Mouse (Mus musculus) liver, postnatal 0 days (tissue): ENCODE data around the gene Dcaf10. TPM values are rescaled to one million over a fixed set of nuclear protein-coding genes. Genes with fewer than 3 reads are reported as not detected.
"Not testable (repeated sequence)": the region's sequence is repeated elsewhere in the genome, so short reads cannot be mapped to it uniquely, and the experiment has no call there.

ENCODE experiments used
- ATAC-seq: fragments of 200-750 bp; cut with Nextera tagmentation; 2 replicates; pipeline ENCODE4 v1.8.0; 2017; ENCODE audit warnings: mild to moderate bottlenecking, moderate library complexity
- DNase-seq: peaks from one replicate; pipeline ENCODE4 v3.0.0-alpha.2; 2016
- H3K27ac ChIP-seq: fragments of 300-500 bp; sonication (generic); 2 replicates; pipeline ENCODE4 v1.5.1; 2014; ENCODE audit warnings: antibody characterized with exemption, moderate library complexity, mild to moderate bottlenecking, low read depth
- H3K27me3 ChIP-seq: fragments of 300-500 bp; sonication (generic); 2 replicates; pipeline ENCODE4 v1.6.1; 2014; ENCODE audit warnings: low read length, control low read depth, mixed read lengths; ENCODE audit not compliant: insufficient read depth
- H3K36me3 ChIP-seq: fragments of 300-500 bp; sonication (generic); replicated peaks from 2 replicates; pipeline ENCODE4 v1.6.1; 2014; ENCODE audit warnings: mild to moderate bottlenecking, control low read depth, low read length, moderate library complexity, mixed read lengths; ENCODE audit not compliant: insufficient read depth
- H3K4me1 ChIP-seq: fragments of 300-500 bp; sonication (generic); 2 replicates; pipeline ENCODE4 v1.6.1; 2014; ENCODE audit warnings: antibody characterized with exemption, mild to moderate bottlenecking, control low read depth; ENCODE audit not compliant: insufficient read depth
- H3K4me2 ChIP-seq: fragments of 300-500 bp; sonication (generic); 2 replicates; pipeline ENCODE4 v1.6.1; 2014; ENCODE audit warnings: low read depth, mild to moderate bottlenecking, low read length, moderate library complexity, mixed read lengths
- H3K4me3 ChIP-seq: fragments of 300-500 bp; sonication (generic); 2 replicates; pipeline ENCODE4 v1.5.1; 2014; ENCODE audit warnings: low read depth, low read length
- H3K9ac ChIP-seq: fragments of 300-500 bp; sonication (generic); replicated peaks from 2 replicates; pipeline ENCODE4 v1.6.1; 2014; ENCODE audit warnings: mild to moderate bottlenecking, moderate library complexity
- H3K9me3 ChIP-seq: fragments of 300-500 bp; sonication (generic); 2 replicates; pipeline ENCODE4 v1.6.1; 2016; ENCODE audit warnings: mild to moderate bottlenecking, control low read depth, low read length, mixed read lengths
- CTCF ChIP-seq: sonication (generic); IDR thresholded peaks from 2 replicates; pipeline ENCODE4 v1.5.1; 2016; ENCODE audit warnings: antibody characterized with exemption, low read depth
- EP300 ChIP-seq: IDR thresholded peaks from 2 replicates; pipeline ENCODE4 v1.6.1; 2016; ENCODE audit warnings: antibody characterized with exemption, low read depth, mild to moderate bottlenecking
- WGBS: fragments of 180-500 bp; shearing (Covaris S2); extraction: QIAGEN DNeasy Blood & Tissue Kit; methylation state at CpG from one replicate; pipeline ENCODE4 v1.1.7; 2014; ENCODE audit not compliant: insufficient replicate concordance; 5-methylcytosine and 5-hydroxymethylcytosine counted together
- polyA plus RNA-seq: library from polyadenylated mRNA; unstranded; fragments of >200 nt; fragmentation: Nextera tagmentation; extraction: Ambion mirVana; gene quantifications from 2 replicates; pipeline ENCODE4 v1.2.1, GENCODE M21; 2015

Dcaf10 gene
- polyA plus RNA-seq, 1 experiment from 2014 or later: 4.9 TPM

DNA sequence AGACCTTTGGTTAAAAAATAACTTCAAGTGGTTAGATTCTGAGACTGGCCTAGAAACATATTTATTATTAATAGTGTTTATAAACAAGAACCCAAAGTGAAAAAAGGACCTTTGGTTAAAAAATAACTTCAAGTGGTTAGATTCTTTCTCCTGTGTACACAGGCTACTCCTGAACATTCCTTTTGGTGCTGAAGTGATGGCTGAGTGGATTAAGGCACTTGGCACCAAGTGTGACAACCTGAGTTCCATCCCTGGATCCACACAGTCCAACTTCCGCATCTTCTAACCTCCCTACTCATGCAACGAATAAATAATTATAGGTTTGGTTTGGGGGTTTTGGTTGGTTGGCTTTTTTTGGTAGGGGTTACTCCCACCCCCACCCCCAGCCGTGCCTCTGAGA is 29.4 kb downstream of the Dcaf10 start:
- Histone ChIP-seq H3K4me1 (no peaks in the 10 kb centered on the region), H3K9ac (no peak overlapping the region), H3K4me2 (no peak overlapping the region), H3K36me3 (peaks cover 51% of the 10 kb centered on the region), H3K9me3 (no peaks in the 10 kb centered on the region), H3K27ac (no peak overlapping the region), H3K4me3 (no peak overlapping the region), H3K27me3 (no peaks in the 10 kb centered on the region)
- no peak for ATAC-seq
- no peak for DNase-seq
- 91% methylated on average over 3 of the region's 3 CpGs for WGBS
- TF ChIP-seq EP300 (no peak), CTCF (no peak)

DNA sequence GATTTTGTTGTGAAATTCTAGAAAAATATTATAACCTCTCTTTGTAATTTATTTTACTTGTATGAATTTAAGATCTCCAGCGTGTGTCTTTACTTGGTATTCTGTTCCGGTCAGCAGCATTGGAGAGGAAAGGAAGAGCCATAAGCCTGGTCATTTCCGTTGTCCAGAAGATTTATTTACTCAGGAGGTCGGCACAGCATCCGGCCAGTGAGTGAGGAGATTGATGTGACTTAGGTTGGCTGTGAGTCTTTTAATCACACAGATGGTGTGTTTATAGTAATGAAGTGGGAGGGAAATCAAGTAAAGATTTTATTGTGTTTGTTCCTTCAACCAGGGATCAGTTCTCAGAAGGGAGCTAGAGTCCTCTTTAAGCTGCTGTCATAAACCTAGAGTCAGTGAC is 33.0 kb downstream of the Dcaf10 start:
- Histone ChIP-seq H3K9me3 (no peaks in the 10 kb centered on the region), H3K9ac (no peak overlapping the region), H3K4me3 (no peak overlapping the region), H3K4me1 (no peaks in the 10 kb centered on the region), H3K4me2 (no peak overlapping the region), H3K36me3 (peaks cover 54% of the 10 kb centered on the region), H3K27ac (no peak overlapping the region), H3K27me3 (no peaks in the 10 kb centered on the region)
- DNase-seq: no peak
- ATAC-seq: no peak
- no peak for TF ChIP-seq CTCF
- TF ChIP-seq EP300: no peak
- 80% methylated on average over 5 of the region's 5 CpGs for WGBS

GRCm38 (mm10) chr4:45376573-45376972 is 34.7 kb downstream of the Dcaf10 start:
- Histone ChIP-seq H3K27me3 (no peaks in the 10 kb centered on the region), H3K36me3 (peaks cover 44% of the 10 kb centered on the region), H3K4me3 (no peak overlapping the region), H3K9me3 (no peaks in the 10 kb centered on the region), H3K4me1 (no peaks in the 10 kb centered on the region), H3K4me2 (no peak overlapping the region), H3K27ac (no peak overlapping the region), H3K9ac (no peak overlapping the region)
- WGBS: 86% methylated on average over 4 of the region's 4 CpGs
- ATAC-seq (no peak), DNase-seq (no peak)
- TF ChIP-seq EP300 (no peak), CTCF (no peak)

- WGBS: 84% methylated on average over 10 of the region's 10 CpGs
- not testable (repeated sequence) for H3K9ac ChIP-seq, H3K27ac ChIP-seq, H3K4me3 ChIP-seq, H3K27me3 ChIP-seq, DNase-seq, H3K4me1 ChIP-seq, H3K9me3 ChIP-seq, H3K4me2 ChIP-seq, ATAC-seq
- H3K36me3 ChIP-seq: peaks cover 10% of the 10 kb centered on the region
Measured at GRCm38 (mm10) chr4:45380903-45381580, 39.1 kb downstream of the Dcaf10 start.

GRCm38 (mm10) chr4:45382133-45382532 is 40.2 kb downstream of the Dcaf10 start:
- DNase-seq, H3K4me1 ChIP-seq, H3K9ac ChIP-seq, H3K4me2 ChIP-seq, H3K27ac ChIP-seq, H3K4me3 ChIP-seq, H3K27me3 ChIP-seq, ATAC-seq, H3K36me3 ChIP-seq, H3K9me3 ChIP-seq: not testable (repeated sequence)
- WGBS: 52% methylated on average over 2 of the region's 2 CpGs

DNA sequence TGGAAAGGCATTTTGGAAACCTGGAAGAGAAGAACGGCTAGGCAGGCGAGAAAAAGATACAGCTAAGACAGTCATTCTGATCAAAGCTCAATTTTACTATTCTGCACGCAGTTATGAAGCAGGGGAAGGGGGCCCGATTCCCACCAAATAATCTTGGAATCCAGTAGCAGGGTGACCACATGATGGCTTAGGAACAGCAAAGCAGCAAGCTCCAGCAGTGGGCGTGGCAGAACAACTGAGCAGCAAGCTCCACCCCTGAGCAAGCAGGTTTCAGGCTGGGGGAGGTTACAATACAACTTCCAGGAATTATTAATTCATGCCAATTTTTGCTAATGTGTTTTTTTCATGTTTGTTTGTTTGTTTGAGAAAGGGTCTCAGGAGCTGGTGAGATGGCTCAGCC is 45.4 kb downstream of the Dcaf10 start:
- H3K9ac ChIP-seq, H3K27me3 ChIP-seq, H3K27ac ChIP-seq, H3K4me1 ChIP-seq, H3K36me3 ChIP-seq, H3K4me2 ChIP-seq, H3K9me3 ChIP-seq, DNase-seq, ATAC-seq, H3K4me3 ChIP-seq: not testable (repeated sequence)
- WGBS: 91% methylated on average over 5 of the region's 5 CpGs

GRCm38 (mm10) chr4:45392099-45392498 is 50.2 kb downstream of the Dcaf10 start:
- TF ChIP-seq CTCF: peak; percentile 42
- TF ChIP-seq EP300: no peak
- ATAC-seq: no peak
- peaks cover 4% of the 10 kb centered on the region; the same call in 1 of the 2 replicates for H3K36me3 ChIP-seq
- 61% methylated on average over 4 of the region's 4 CpGs for WGBS
- no peak overlapping the region for H3K4me3 ChIP-seq
- no peak overlapping the region for H3K27ac ChIP-seq
- H3K4me2 ChIP-seq: no peak overlapping the region
- no peak for DNase-seq
- no peaks in the 10 kb centered on the region for H3K27me3 ChIP-seq
- H3K9me3 ChIP-seq: no peaks in the 10 kb centered on the region
- H3K9ac ChIP-seq: no peak overlapping the region
- H3K4me1 ChIP-seq: no peaks in the 10 kb centered on the region; the same call in 1 of the 2 replicates
